Mouse (Mus musculus) kidney, adult 2 months (tissue): ENCODE results near the gene Pcp4l1. TPM values are rescaled to one million over a fixed set of nuclear protein-coding genes. Genes with fewer than 3 reads are reported as not detected.

Source experiments
- DNase-seq: peaks from one replicate; pipeline ENCODE4 v3.0.0; 2021
- H3K27ac ChIP-seq: fragments of 200-500 bp; 2 replicates; pipeline ENCODE4 v1.5.1; 2012; ENCODE audit warnings: low read depth, low read length, control low read depth, inconsistent platforms; ENCODE audit not compliant: insufficient read depth
- H3K27me3 ChIP-seq: fragments of 200-500 bp; replicated peaks from 2 replicates; pipeline ENCODE4 v1.6.1; 2012; ENCODE audit warnings: mild to moderate bottlenecking, moderate library complexity, low read length, inconsistent platforms; ENCODE audit not compliant: control insufficient read depth, insufficient read depth
- H3K36me3 ChIP-seq: fragments of 200-500 bp; 2 replicates; pipeline ENCODE4 v1.6.1; 2012; ENCODE audit warnings: mild to moderate bottlenecking, moderate library complexity, low read length, inconsistent platforms; ENCODE audit not compliant: control insufficient read depth, insufficient read depth
- H3K4me1 ChIP-seq: fragments of 200-500 bp; 2 replicates; pipeline ENCODE4 v1.6.1; 2011; ENCODE audit warnings: low read length; ENCODE audit not compliant: control insufficient read depth, insufficient read depth
- H3K4me3 ChIP-seq: fragments of 200-500 bp; 2 replicates; pipeline ENCODE4 v1.5.1; 2011; ENCODE audit warnings: mild to moderate bottlenecking, low read depth, low read length, control low read depth; ENCODE audit not compliant: insufficient read depth
- CTCF ChIP-seq: fragments of 200-500 bp; conservative IDR thresholded peaks from 2 replicates; pipeline ENCODE4 v1.5.1; 2011; ENCODE audit warnings: low read depth, mild to moderate bottlenecking, control low read depth, low read length, moderate library complexity, mixed read lengths; ENCODE audit not compliant: insufficient read depth, insufficient read length
- POLR2A ChIP-seq: fragments of 200-500 bp; IDR thresholded peaks from one replicate; pipeline ENCODE4 v1.6.1; 2011; ENCODE audit warnings: low read depth, low read length, control low read depth
- WGBS: fragments of 180-500 bp; shearing (Covaris S2); methylation state at CpG from one replicate; pipeline ENCODE4 v1.1.7; 2018; 5-methylcytosine and 5-hydroxymethylcytosine counted together
- polyA plus RNA-seq: library from polyadenylated mRNA; depleted of rRNA; stranded (reverse); fragments of >200 nt; gene quantifications from 2 replicates; pipeline ENCODE4 v1.2.3, GENCODE M21; 2012

Pcp4l1 gene
- polyA plus RNA-seq, 1 experiment = 11.2 TPM

- Histone ChIP-seq H3K4me3 (no peak overlapping the region), H3K27ac (no peak overlapping the region), H3K27me3 (no peaks in the 10 kb centered on the region), H3K36me3 (no peaks in the 10 kb centered on the region), H3K4me1 (peaks cover 2% of the 10 kb centered on the region)
- no peak for DNase-seq
- 74% methylated on average over 13 of the region's 13 CpGs for WGBS
- no peak for TF ChIP-seq POLR2A
- no peak for TF ChIP-seq CTCF
These were observed 8.0 kb downstream of the Pcp4l1 start for GRCm38 (mm10) chr1:171187851-171188700.

- WGBS = 80% methylated on average over 8 of the region's 8 CpGs
- Histone ChIP-seq H3K36me3 (no peaks in the 10 kb centered on the region), H3K4me3 (no peak overlapping the region), H3K27me3 (no peaks in the 10 kb centered on the region), H3K27ac (no peak overlapping the region), H3K4me1 (peaks cover 2% of the 10 kb centered on the region)
- DNase-seq = no peak
- TF ChIP-seq POLR2A = no peak
- TF ChIP-seq CTCF = no peak
These were observed 10.4 kb downstream of the Pcp4l1 start for GRCm38 (mm10) chr1:171185655-171186054.

- peak; percentile 42 for DNase-seq
- WGBS = 63% methylated on average over 7 of the region's 7 CpGs
- Histone ChIP-seq H3K27ac (peak overlapping the region; percentile 71; the same call in 1 of the 2 replicates), H3K27me3 (no peaks in the 10 kb centered on the region), H3K36me3 (no peaks in the 10 kb centered on the region), H3K4me3 (no peak overlapping the region), H3K4me1 (peaks cover 2% of the 10 kb centered on the region)
- TF ChIP-seq CTCF (0 out of 2 replicates have a peak, but pooled peaks have one; percentile 23), POLR2A (no peak)
These were observed 11.8 kb downstream of the Pcp4l1 start for GRCm38 (mm10) chr1:171184314-171184713.

- Histone ChIP-seq H3K4me3 (no peak overlapping the region), H3K27me3 (no peaks in the 10 kb centered on the region), H3K4me1 (no peaks in the 10 kb centered on the region; the same call in 1 of the 2 replicates), H3K36me3 (no peaks in the 10 kb centered on the region), H3K27ac (no peak overlapping the region)
- TF ChIP-seq POLR2A (no peak), CTCF (no peak)
- WGBS = 59% methylated on average over 3 of the region's 3 CpGs
- DNase-seq = peak; percentile 51
These were observed 12.4 kb downstream of the Pcp4l1 start for GRCm38 (mm10) chr1:171183620-171184019.

- Histone ChIP-seq H3K4me1 (no peaks in the 10 kb centered on the region; the same call in 1 of the 2 replicates), H3K27me3 (no peaks in the 10 kb centered on the region), H3K27ac (no peak overlapping the region), H3K4me3 (no peak overlapping the region), H3K36me3 (no peaks in the 10 kb centered on the region)
- no peak for DNase-seq
- 91% methylated on average over 3 of the region's 3 CpGs for WGBS
- TF ChIP-seq CTCF (no peak), POLR2A (no peak)
These were observed 13.0 kb downstream of the Pcp4l1 start for GRCm38 (mm10) chr1:171183025-171183424.

- Histone ChIP-seq H3K27me3 (no peaks in the 10 kb centered on the region), H3K4me3 (no peak overlapping the region), H3K4me1 (no peaks in the 10 kb centered on the region; the same call in none of the 2 replicates), H3K27ac (no peak overlapping the region), H3K36me3 (no peaks in the 10 kb centered on the region)
- DNase-seq = peak; percentile 32
- TF ChIP-seq CTCF (no peak), POLR2A (no peak)
- 65% methylated on average over 5 of the region's 5 CpGs for WGBS
These were observed 16.4 kb downstream of the Pcp4l1 start for GRCm38 (mm10) chr1:171179487-171180171.

GRCm38 (mm10) chr1:171172779-171173178 is 23.3 kb downstream of the Pcp4l1 start:
- Histone ChIP-seq H3K4me1 (peaks cover 2% of the 10 kb centered on the region; the same call in 1 of the 2 replicates), H3K36me3 (no peaks in the 10 kb centered on the region), H3K4me3 (no peak overlapping the region), H3K27me3 (no peaks in the 10 kb centered on the region), H3K27ac (no peak overlapping the region)
- 98% methylated on average over 8 of the region's 8 CpGs for WGBS
- DNase-seq = no peak
- no peak for TF ChIP-seq POLR2A
- no peak for TF ChIP-seq CTCF
